Mouse (Mus musculus) activated CD4-positive, CD25-positive, alpha-beta regulatory T cell, adult 4 months (primary cell): ENCODE results near the gene Hs6st1. TPM values are rescaled to one million over a fixed set of nuclear protein-coding genes. Genes with fewer than 3 reads are reported as not detected.

ENCODE experiments used
- ATAC-seq: one replicate; pipeline ENCODE4 v1.8.0; 2017
- polyA plus RNA-seq, 2 experiments: library from polyadenylated mRNA; unstranded; fragments of 100-300 nt; shearing (Covaris generic); gene quantifications; one replicate each; pipeline ENCODE4 v1.2.1; 2017

Hs6st1 gene
- polyA plus RNA-seq, 2 experiments from 2014 or later, result 2.8 to 3.8 TPM

- no peak for ATAC-seq
These were observed 62.3 kb downstream of the Hs6st1 start for GRCm38 (mm10) chr1:36130307-36131035.

- peak; percentile 70 for ATAC-seq
These were observed 63.0 kb downstream of the Hs6st1 start for GRCm38 (mm10) chr1:36131154-36131553.

GRCm38 (mm10) chr1:36131766-36132165 lies 63.6 kb downstream of the Hs6st1 start:
- ATAC-seq, result no peak

- no peak for ATAC-seq
These were observed 64.0 kb downstream of the Hs6st1 start for GRCm38 (mm10) chr1:36132211-36132610.

GRCm38 (mm10) chr1:36133041-36133440 lies 64.8 kb downstream of the Hs6st1 start:
- ATAC-seq, result no peak

- ATAC-seq, result no peak
These were observed 65.4 kb downstream of the Hs6st1 start for GRCm38 (mm10) chr1:36133647-36134046.

- no peak for ATAC-seq
These were observed 66.4 kb downstream of the Hs6st1 start for GRCm38 (mm10) chr1:36134584-36134983.

GRCm38 (mm10) chr1:36140311-36140710 lies 72.1 kb downstream of the Hs6st1 start:
- no peak for ATAC-seq

GRCm38 (mm10) chr1:36145050-36145449 lies 76.8 kb downstream of the Hs6st1 start:
- ATAC-seq, result no peak

GRCm38 (mm10) chr1:36148809-36149208 lies 80.6 kb downstream of the Hs6st1 start:
- peak; percentile 63 for ATAC-seq

- ATAC-seq, result peak; percentile 89
These were observed 81.2 kb downstream of the Hs6st1 start for GRCm38 (mm10) chr1:36149411-36149810.

Other genes starting within 250 kb of the Hs6st1 start
- gene Uggt1, start 176.3 kb downstream of the Hs6st1 start, polyA plus RNA-seq, result 10 to 100 TPM; 19.1 to 22.8 TPM
- 10 to 100 TPM; 62.2 to 87.1 TPM for gene Neurl3, start 206.3 kb downstream of the Hs6st1 start, polyA plus RNA-seq
- 10 to 100 TPM; 74.3 to 91.9 TPM for gene Arid5a, start 239.3 kb downstream of the Hs6st1 start, polyA plus RNA-seq